ENCODE assay signal across 8 mouse cellular contexts in genomic region chr7:3331581-3332223, GRCm38 (mm10). TPM values are rescaled to one million over a fixed set of nuclear protein-coding genes. Genes with fewer than 3 reads are reported as not detected.
A peak's percentile ranks its signal among the peaks of the same experiment; 100 is the strongest.
DNase-seq lines count a peak whose midpoint lies in the region; ATAC-seq and TF ChIP-seq lines count a peak whose summit lies in the region.

No protein-coding gene starts in this region.

- peak; percentile 79 for DNase-seq in cerebellum, adult 11 months
- DNase-seq in heart, postnatal 10 days = peak; percentile 78 to 80
- peak; percentile 88 for DNase-seq in layer of hippocampus, adult 11-12 months (ENCODE audit: low spot score)
- DNase-seq in liver, embryonic 14.5 days (ENCODE audit: low read depth in 3 of 3, low spot score in 3 of 3) = no peak
- peak; percentile 33 for DNase-seq in ovary, postnatal 14 days (ENCODE audit: low spot score)
- DNase-seq in spleen, adult 12 weeks (ENCODE audit: low spot score) = no peak

- peak overlapping the region; percentile 59 for H3ac ChIP-seq in C2C12 (ENCODE audit: control insufficient read depth, insufficient read length, low read depth)

- peak overlapping the region; percentile 86 for H3K27ac ChIP-seq in forebrain, embryonic 16.5 days (ENCODE audit: low read length)
- H3K27ac ChIP-seq in liver, embryonic 14.5 days = no peak overlapping the region

- intact Hi-C loops in heart, postnatal 10 days (cut with DNase I) = no loop called here

- H3K9me3 ChIP-seq in forebrain, embryonic 16.5 days (ENCODE audit: control insufficient read depth, low read length) = no peaks in the 10 kb centered on the region
- no peaks in the 10 kb centered on the region for H3K9me3 ChIP-seq in liver, embryonic 14.5 days (ENCODE audit: control insufficient read depth, low read length)

- TF ChIP-seq CTCF in C2C12 (IDR thresholded peaks at IDR 0.05; ENCODE audit: control insufficient read depth, insufficient read depth, insufficient read length) = no peak
- no peak for TF ChIP-seq CTCF in liver, embryonic 14.5 days (IDR thresholded peaks at IDR 0.05; ENCODE audit: low read depth)

- H3K79me3 ChIP-seq in C2C12 (ENCODE audit: low read depth) = no peaks in the 10 kb centered on the region

- H3K79me2 ChIP-seq in C2C12 (ENCODE audit: control insufficient read depth, insufficient read depth) = no peaks in the 10 kb centered on the region

- TF ChIP-seq EP300 in liver, embryonic 14.5 days (IDR thresholded peaks at IDR 0.05; ENCODE audit: low read depth) = no peak

- H3K4me1 ChIP-seq in forebrain, embryonic 16.5 days (replicated peaks; ENCODE audit: control insufficient read depth, insufficient read depth, low read length) = peaks cover 16% of the 10 kb centered on the region
- H3K4me1 ChIP-seq in liver, embryonic 14.5 days (replicated peaks; ENCODE audit: control insufficient read depth in 2 of 2, insufficient read depth in 2 of 2, low read length in 1 of 2) = no peaks in the 10 kb centered on the region

- H3K9ac ChIP-seq in forebrain, embryonic 16.5 days (replicated peaks; ENCODE audit: low read depth, low read length) = peak overlapping the region; percentile 57
- no peak overlapping the region for H3K9ac ChIP-seq in liver, embryonic 14.5 days (replicated peaks)

- no peaks in the 10 kb centered on the region for H3K27me3 ChIP-seq in C2C12 (ENCODE audit: control insufficient read depth, insufficient read depth, insufficient read length)
- 0 out of 2 replicates have a peak, but pooled peaks cover 2% of the 10 kb centered on the region for H3K27me3 ChIP-seq in forebrain, embryonic 16.5 days (replicated peaks; ENCODE audit: control insufficient read depth, insufficient read depth, low read length)
- H3K27me3 ChIP-seq in liver, embryonic 14.5 days (ENCODE audit: control insufficient read depth, insufficient read depth, low read length) = peaks cover 35% of the 10 kb centered on the region

- 1% methylated on average over 27 of the region's 27 CpGs for WGBS in forebrain, embryonic 16.5 days
- under 1% methylated on average over 26 of the region's 27 CpGs for WGBS in liver, embryonic 14.5 days (ENCODE audit: insufficient replicate concordance)

- ATAC-seq in forebrain, embryonic 16.5 days = peak; percentile 91
- ATAC-seq in liver, embryonic 14.5 days (ENCODE audit: insufficient read depth) = no peak

- H3K4me3 ChIP-seq in C2C12 (ENCODE audit: insufficient read depth, poor library complexity, severe bottlenecking) = no peak overlapping the region
- peak overlapping the region; percentile 93 for H3K4me3 ChIP-seq in forebrain, embryonic 16.5 days (replicated peaks; ENCODE audit: low read length)
- no peak overlapping the region for H3K4me3 ChIP-seq in liver, embryonic 14.5 days (ENCODE audit: insufficient read depth in 1 of 2, low read depth in 2 of 2, low read length in 2 of 2)

- H3K4me2 ChIP-seq in forebrain, embryonic 16.5 days (ENCODE audit: low read length) = peak overlapping the region; percentile 62
- peak overlapping the region; percentile 18; the same call in 1 of the 2 replicates for H3K4me2 ChIP-seq in liver, embryonic 14.5 days (ENCODE audit: low read depth)

- H3K36me3 ChIP-seq in C2C12 (ENCODE audit: control insufficient read depth, insufficient read depth) = no peaks in the 10 kb centered on the region
- no peaks in the 10 kb centered on the region for H3K36me3 ChIP-seq in forebrain, embryonic 16.5 days (ENCODE audit: control insufficient read depth, insufficient read depth)
- H3K36me3 ChIP-seq in liver, embryonic 14.5 days (replicated peaks; ENCODE audit: control insufficient read depth, insufficient read depth, low read depth) = no peaks in the 10 kb centered on the region

TF ChIP-seq in C2C12, 6 proteins besides CTCF, POLR2A, EP300 and RAD21:
- TF ChIP-seq MAX (IDR thresholded peaks at IDR 0.05) = no peak
- TF ChIP-seq CEBPB (IDR thresholded peaks at IDR 0.05; ENCODE audit: low read depth) = no peak
- TF ChIP-seq FOSL1 (IDR thresholded peaks at IDR 0.05; ENCODE audit: insufficient read depth, low read length, poor library complexity, severe bottlenecking) = no peak
- TF ChIP-seq MYOG (IDR thresholded peaks at IDR 0.05; ENCODE audit: control insufficient read depth, extremely low read depth, insufficient read length) = no peak
- TF ChIP-seq USF1 (IDR thresholded peaks at IDR 0.05; ENCODE audit: low read depth) = no peak
- no peak for TF ChIP-seq MYOD1 (IDR thresholded peaks at IDR 0.05; ENCODE audit: control insufficient read depth, insufficient read length, low read depth)

RNA-seq across cellular contexts. Expression of gene Cacng7, which starts 1.1 kb away (rescaled TPM):
- 1.1 TPM for polyA plus RNA-seq in C2C12 (2012; fragmentation: generic; extraction: Trizol)
- polyA plus RNA-seq in forebrain, embryonic 16.5 days (2015; fragmentation: Nextera tagmentation; extraction: Ambion mirVana) = 2.8 and 4.3 TPM in 2 replicates
- total RNA-seq in heart, postnatal 10 days (2021) = 1 to 10 TPM; 7.7 to 9.7 TPM
- 0.49 and 0.92 TPM in 2 replicates for polyA plus RNA-seq in liver, embryonic 14.5 days (2012; rRNA removed)
- polyA plus RNA-seq in liver, embryonic 14.5 days (2014; fragmentation: Nextera tagmentation; extraction: Ambion mirVana) = not detected in 2 replicates

RNA-seq across cellular contexts. Expression of gene Prkcg, which starts 42.7 kb away (rescaled TPM):
- 0.40 TPM for polyA plus RNA-seq in C2C12 (2012; fragmentation: generic; extraction: Trizol)
- polyA plus RNA-seq in forebrain, embryonic 16.5 days (2015; fragmentation: Nextera tagmentation; extraction: Ambion mirVana) = 2.7 and 3.5 TPM in 2 replicates
- total RNA-seq in heart, postnatal 10 days (2021) = 1 to 10 TPM; 3.4 to 6.9 TPM
- polyA plus RNA-seq in liver, embryonic 14.5 days (2012; rRNA removed) = 0.05 and 0.06 TPM in 2 replicates
- polyA plus RNA-seq in liver, embryonic 14.5 days (2014; fragmentation: Nextera tagmentation; extraction: Ambion mirVana) = not detected in 2 replicates

RNA-seq across cellular contexts. Expression of gene Myadm, which starts 42.8 kb away (rescaled TPM):
- polyA plus RNA-seq in C2C12 (2012; fragmentation: generic; extraction: Trizol) = 157 TPM
- polyA plus RNA-seq in forebrain, embryonic 16.5 days (2015; fragmentation: Nextera tagmentation; extraction: Ambion mirVana) = 24.3 and 25.4 TPM in 2 replicates
- 100 to 1,000 TPM; 266 to 279 TPM for total RNA-seq in heart, postnatal 10 days (2021)
- 21.5 and 27.0 TPM in 2 replicates for polyA plus RNA-seq in liver, embryonic 14.5 days (2012; rRNA removed)
- 23.1 and 24.9 TPM in 2 replicates for polyA plus RNA-seq in liver, embryonic 14.5 days (2014; fragmentation: Nextera tagmentation; extraction: Ambion mirVana)

RNA-seq across cellular contexts. Expression of gene Cacng8, which starts 58.8 kb away (rescaled TPM):
- polyA plus RNA-seq in C2C12 (2012; fragmentation: generic; extraction: Trizol) = 1.3 TPM
- 12.9 and 16.4 TPM in 2 replicates for polyA plus RNA-seq in forebrain, embryonic 16.5 days (2015; fragmentation: Nextera tagmentation; extraction: Ambion mirVana)
- total RNA-seq in heart, postnatal 10 days (2021) = not detected
- polyA plus RNA-seq in liver, embryonic 14.5 days (2012; rRNA removed) = 0.04 and 0.05 TPM in 2 replicates
- not detected in 2 replicates for polyA plus RNA-seq in liver, embryonic 14.5 days (2014; fragmentation: Nextera tagmentation; extraction: Ambion mirVana)

Comparison
In these comparisons a context has a peak if more than half of its experiments do, and no peak if none do; other contexts are left out.
1. DNase-seq: peak in cerebellum, adult 11 months (single experiment), heart, postnatal 10 days (2 of 2), layer of hippocampus, adult 11-12 months (single experiment) and ovary, postnatal 14 days (single experiment); none in liver, embryonic 14.5 days (0 of 3) and spleen, adult 12 weeks (single experiment).